Mouse (Mus musculus) layer of hippocampus, adult 8-10 months (tissue): ENCODE results near the gene Emid1. TPM values are rescaled to one million over a fixed set of nuclear protein-coding genes. Genes with fewer than 3 reads are reported as not detected.

Source experiments
- DNase-seq, 2 experiments: peaks; one replicate each; pipeline ENCODE4 v3.0.0; 2022; ENCODE audit warnings: low spot score in 2 of 2
- total RNA-seq, 4 experiments: library from RNA; stranded (reverse); gene quantifications; 2 replicates each; pipeline ENCODE4 v1.2.4; 2022

Gene Emid1
- total RNA-seq, 4 experiments from 2014 or later, result 3.7 to 6.5 (median 5.2) TPM

DNA sequence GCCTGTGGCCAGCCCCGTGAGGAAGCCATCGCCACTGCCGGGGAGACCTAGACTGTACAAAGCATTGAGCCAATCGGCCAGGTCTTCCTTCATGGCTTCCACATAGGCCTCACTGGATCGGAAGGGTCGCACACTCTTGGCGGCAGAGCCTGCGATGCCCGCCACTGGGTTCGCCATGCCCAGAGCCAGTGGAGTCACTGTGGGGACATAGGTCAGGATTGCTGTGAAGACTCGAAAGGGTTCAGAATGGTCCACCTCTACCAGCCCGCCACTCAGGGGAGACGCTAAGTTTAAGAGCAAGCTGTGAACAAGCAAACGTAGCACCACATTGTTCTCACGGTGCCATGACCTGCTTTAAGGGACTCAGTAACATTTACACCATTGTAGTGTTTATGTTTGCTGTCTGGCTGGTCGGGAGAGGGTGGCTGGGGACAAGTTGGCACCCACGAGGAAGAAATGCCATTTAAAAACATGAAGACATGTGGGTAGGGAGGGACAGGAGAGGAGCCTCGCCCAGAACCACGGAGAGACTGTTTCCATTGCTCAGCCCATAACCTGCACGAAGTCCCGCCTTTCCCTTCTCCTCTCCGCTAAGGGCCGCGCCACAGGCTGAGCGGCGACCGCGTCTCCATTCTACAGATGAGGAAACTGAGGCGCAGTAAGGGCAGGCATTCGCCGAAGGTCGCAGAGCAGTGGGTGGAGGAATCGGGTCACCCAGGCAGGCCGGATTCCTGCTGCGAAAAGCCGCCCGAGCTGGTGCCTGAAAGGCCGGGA lies 87.6 kb downstream of the Emid1 start:
- no peak for DNase-seq

DNA sequence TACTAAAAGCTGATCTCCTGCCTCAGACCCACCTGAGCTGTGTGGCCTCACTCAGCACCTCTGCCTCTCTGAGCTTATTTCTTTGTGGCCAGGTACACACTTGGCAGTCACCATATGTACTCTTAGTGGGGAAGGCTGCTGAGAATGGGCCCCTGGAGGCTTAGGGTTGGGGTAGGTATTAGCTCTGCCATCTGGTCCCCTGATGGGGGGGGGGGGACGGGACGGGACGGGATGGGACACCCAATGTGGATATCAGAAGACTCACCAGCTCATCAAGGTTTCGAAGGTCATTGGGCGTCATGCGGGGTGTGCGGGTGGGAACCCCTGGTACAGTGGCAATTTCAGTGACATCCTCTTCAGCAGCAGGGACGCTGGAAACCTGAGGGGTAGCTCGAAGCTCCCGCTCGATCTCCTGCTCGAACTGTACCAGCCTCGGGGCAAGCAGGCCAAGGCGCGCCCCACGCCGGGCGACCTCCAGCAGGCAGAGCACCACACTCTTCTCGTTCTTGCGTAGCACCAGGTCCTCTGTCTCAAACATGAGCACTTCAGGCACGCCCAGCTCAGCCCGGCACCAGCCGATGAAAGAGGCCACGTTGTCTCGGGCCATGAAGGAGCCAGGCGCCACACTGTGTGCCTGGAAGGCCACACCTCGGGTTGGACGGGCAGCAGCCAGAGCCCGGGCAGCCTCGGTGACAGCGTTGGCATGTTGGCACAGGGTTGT lies 88.3 kb downstream of the Emid1 start:
- DNase-seq, result peak; percentile 42 to 46

DNA sequence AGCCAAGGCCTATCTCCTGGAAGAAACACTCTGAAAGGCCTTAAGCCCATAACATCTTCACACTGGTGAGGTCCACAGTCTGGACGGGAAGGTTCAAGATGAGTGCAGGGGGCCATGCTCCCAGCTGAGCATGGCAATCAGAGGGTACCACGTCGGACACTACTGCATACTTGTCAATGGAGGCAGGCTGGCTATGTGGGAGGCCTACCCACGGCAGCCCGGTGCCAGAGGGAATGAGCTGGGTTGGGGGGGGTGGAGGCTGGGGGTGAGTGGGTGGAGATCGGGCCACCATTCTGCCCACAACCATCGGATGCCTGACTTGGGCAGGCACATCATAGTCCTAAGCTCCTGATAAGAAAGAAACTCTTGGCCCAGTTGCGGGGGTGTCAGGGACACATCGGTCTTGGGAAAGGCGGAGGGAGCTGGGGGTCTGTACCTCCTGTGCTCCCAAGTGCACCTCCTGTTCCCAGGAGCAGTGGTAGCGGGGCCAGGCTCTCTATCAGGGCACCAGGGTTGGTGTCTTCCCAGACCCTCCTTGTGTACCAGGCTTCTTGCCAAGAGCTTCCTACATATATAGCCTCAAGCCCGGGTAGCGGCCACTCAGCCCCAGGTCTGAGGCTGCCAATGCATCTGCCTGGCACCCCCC lies 89.1 kb downstream of the Emid1 start:
- DNase-seq, result no peak

DNA sequence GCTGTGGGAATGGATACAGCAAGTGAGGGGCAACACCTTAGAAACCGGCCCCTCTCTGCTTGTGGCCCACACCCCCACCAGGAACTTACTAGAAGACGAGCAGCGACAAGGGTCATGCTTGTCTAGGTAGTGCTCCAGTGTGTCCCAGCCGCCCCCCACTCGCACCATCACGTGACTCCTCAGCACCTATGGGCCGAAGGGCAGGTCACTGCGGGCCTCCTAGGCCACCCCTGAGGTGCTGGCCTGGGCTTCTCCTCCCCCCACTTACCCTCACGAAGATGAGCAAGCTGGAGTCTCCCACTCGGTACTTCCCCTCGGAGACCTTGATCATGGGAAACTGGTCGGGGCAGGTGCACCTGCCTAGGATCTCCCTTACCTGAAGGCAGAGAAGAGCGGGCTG lies 89.7 kb downstream of the Emid1 start:
- DNase-seq, result no peak

DNA sequence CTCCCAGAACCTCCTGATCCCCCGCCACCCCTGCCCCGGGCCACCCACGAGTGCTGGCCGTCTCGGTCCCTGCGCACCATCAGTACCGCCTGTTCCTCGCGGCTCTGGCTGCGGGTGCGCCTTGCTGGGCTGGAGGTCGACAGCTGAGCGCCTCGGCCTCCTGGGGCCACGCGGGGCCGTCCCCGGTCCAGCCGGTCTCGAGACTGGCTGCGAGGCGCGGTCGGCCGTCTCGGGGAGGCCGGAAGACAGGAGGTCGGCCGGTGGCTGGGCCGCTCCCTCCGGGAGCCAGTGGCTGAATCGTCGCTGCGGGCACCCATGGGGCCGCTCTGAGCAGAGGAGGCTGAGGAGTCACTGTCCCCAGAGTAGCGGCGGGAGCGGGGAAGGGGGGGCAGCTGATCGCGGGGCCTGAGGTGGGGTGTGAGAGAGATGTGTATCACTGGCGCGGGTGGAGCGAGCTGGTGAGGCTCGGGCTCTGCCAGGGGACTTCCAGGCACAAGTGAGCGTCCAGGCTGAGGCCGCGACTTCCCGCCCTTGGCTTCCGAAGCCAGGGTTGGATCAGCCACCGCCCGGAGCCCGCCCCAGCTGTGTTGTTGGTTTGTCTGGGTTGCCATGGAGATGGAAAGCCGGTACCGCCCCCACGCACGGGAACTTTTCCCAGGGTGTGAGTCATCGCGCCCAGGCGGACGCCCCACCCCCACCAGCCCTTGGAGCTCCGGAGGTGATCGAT lies 90.5 kb downstream of the Emid1 start:
- DNase-seq, result peak; percentile 93 to 95

DNA sequence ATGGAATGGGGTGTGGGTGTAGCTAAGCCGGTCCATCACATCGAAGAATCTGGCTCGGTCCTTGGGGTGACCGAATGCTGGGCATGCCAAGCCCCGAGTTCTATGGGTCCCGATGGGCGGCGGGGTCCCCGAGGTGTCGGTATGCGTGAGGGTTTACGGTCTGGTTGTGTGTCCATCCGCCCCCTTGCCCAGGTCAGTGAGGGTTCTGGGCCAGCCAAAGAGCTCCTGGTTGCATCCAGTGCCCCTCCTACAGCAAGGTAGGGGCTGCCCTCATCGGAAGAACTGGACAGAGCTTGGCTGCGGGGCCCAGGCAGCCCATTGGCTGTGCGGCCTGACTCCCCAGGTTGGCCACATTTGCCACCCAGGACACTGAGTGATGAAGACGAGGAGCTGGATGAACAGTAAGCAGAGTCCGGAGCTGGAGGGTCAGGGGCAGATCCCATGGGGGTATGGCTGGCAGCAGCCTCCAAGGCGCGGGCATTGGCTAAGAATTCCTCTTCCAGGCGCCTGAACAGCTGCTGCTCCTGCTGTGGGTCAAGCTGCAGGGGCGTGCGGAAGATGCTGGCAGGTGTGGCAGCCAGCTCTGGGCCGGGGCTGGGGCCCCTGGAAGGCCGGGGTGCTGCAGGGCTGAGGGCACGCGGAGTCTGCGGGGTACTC lies 91.2 kb downstream of the Emid1 start:
- DNase-seq, result peak in 1 of 2 experiments; percentile 32

DNA sequence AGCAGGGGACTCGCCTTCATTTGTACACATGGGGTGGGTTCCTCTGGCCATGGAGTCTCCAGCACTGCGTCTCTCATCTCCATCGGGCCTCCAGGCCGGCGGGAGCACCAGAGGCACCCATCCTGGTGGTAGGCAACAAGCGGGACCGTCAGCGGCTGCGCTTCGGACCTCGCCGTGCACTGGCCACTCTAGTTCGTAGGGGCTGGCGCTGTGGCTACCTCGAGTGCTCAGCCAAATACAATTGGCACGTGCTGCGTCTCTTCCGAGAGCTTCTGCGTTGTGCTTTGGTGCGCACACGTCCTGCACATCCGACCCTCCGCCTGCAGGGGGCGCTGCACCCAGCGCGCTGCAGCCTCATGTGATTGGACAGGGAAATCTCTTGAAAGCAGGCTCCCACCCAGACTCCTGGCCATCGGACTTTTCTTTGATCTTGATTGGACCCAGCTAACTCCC lies 92.3 kb downstream of the Emid1 start:
- DNase-seq, result peak; percentile 60 to 75

DNA sequence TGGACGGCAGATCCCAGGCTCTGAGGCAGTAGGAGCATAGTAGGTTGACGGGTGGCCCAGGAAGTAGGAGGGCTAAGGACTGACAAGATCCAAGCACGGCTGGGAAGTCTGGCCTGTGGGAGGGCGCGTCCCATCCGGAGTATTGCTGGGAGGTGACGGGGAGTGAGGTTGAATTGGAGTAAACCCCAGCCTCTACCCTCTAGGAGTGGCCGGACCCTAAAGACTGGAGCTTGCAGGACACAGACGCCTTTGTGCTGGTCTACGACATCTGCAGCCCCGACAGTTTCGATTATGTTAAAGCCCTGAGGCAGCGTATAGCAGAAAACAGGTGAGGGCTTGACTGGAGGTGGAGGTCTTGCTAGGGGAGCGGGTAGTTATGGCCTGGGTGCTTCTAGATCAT lies 92.8 kb downstream of the Emid1 start:
- DNase-seq, result no peak

DNA sequence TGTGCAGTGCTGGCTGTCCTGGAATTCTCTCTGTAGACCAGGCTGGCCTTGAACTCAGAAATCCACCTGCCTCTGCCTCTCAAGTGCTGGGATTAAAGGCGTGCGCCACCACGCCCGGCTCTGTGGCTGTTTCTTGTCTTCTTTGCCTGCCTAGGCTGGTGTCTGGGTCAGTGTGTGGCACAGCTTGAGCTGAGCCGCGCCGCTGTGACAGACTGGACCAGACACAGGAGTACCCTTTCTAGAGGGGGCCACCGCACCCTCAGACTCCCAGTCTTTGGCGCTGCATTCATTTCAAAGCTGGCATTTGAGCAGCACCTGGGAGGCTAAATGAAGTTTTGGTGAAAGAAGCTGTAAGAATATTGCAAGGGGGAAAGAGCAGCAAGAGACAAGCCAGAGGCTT lies 93.3 kb downstream of the Emid1 start:
- DNase-seq, result no peak

DNA sequence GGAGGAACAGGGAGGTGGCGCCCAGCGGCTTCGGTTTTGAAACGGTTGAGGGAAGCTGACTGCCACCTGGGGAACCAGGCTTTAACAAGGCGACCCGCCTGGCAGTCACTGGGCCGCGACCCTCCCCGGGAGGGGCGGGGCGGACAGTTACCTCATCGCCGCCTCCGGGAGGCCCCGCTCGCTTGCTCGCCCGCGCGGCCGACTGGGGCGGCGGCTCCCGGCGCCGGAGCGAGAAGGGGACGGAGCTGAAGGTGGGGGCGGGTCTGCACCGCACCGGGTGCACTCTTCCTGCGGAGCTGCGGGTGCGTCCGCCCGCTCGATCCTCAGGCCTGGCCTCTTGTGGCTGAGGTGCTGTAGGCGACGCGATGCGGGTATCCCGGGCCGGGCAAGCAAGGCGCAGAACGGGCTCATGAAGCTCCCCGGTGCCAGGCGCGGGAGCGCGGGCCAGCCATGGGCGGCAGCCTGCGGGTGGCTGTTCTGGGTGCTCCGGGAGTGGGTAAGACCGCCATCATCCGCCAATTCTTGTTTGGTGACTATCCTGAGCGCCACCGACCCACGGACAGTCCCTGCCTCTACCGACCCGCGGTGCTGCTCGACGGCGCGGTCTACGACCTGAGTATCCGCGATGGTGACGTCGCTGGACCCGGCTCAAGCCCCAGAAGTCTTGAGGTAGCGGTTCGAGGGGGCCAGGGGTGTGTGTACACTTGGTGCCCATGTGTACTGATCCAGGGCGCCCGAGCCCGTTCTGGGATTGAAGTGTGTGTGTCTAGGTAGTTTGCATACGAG lies 94.0 kb downstream of the Emid1 start, which contains the start of gene Rasl10a:
Rasl10a (plus strand) TSS at position 273 of the 786 bp plus-strand sequence.
- DNase-seq, result peak in 1 of 2 experiments; percentile 41

DNA sequence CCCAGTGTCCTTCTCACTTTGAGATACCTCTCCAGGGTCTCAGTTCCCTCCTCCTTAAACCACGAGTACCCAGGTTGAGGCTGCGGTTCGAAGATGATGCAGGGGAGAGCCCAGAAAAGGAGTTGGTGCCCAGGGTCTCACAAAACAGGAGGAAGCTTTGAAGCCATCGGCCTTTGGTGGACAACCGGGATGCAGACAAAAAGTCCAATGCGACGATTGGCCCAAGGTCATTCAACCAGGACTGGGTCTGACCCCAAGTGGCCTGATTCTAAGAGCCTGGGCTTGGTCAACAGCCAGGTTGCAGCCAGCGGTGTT lies 94.6 kb downstream of the Emid1 start:
- no peak for DNase-seq

DNA sequence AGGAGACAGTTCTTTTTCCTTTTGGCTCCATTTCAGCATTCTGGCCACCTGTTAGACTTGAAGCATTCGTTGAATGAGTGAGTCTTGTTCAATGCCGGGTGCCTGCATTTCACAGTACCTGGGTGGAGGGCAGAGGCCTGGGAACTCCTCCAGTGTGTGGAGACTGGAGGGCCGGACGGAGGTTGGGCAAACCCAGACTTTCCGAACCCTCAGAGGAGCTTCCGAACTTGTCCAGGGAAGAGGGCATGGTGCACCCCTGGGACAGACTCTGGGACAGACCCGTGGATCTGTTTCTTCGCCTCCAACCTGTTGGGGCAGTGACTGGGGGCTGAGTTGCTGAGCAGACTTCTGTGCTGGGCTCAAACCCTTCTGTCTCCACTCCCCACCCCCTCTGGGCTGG lies 95.0 kb downstream of the Emid1 start:
- DNase-seq, result no peak

Other genes starting within 250 kb of the Emid1 start
- gene Nefh, start 204.2 kb downstream of the Emid1 start, total RNA-seq, result 10 to 100 TPM; 42.3 to 45.7 (median 45.6) TPM
- 100 to 1,000 TPM; 144 to 152 (median 150) TPM for gene Ap1b1, start 165.4 kb downstream of the Emid1 start, total RNA-seq
- 10 to 100 TPM; 48.3 to 100.0 (median 69.5) TPM for gene Rasl10a, start 94.1 kb downstream of the Emid1 start, total RNA-seq
- 10 to 100 TPM; 81.4 to 91.4 (median 86.0) TPM for gene Gas2l1, start 86.9 kb downstream of the Emid1 start, total RNA-seq
- gene Rhbdd3, start 53.3 kb downstream of the Emid1 start, total RNA-seq, result 10 to 100 TPM; 22.1 to 26.4 (median 24.2) TPM
- gene Ewsr1, start 53.0 kb downstream of the Emid1 start, total RNA-seq, result 100 to 1,000 TPM; 333 to 412 (median 383) TPM
- gene Kremen1, start 109.3 kb upstream of the Emid1 start, total RNA-seq, result 10 to 100 TPM; 13.5 to 15.6 (median 14.9) TPM